Mouse (Mus musculus): ENCODE data around the gene Lmo2. TPM values are rescaled to one million over a fixed set of nuclear protein-coding genes. Genes with fewer than 3 reads are reported as not detected.

Lmo2 gene
- total RNA-seq (2014; rRNA removed) = 4.5 and 5.1 TPM in 2 replicates
- polyA plus RNA-seq (2012; rRNA removed) = 2.4 and 3.8 TPM in 2 replicates

- Histone ChIP-seq H3K9ac (ENCODE audit: low read depth, low read length) (no peak within 1 kb of the TSS), H3K27me3 (ENCODE audit: control insufficient read depth, insufficient read depth, low read length) (no peaks in the 10 kb centered on the region), H3K36me3 (ENCODE audit: control insufficient read depth, insufficient read depth, low read length) (no peaks in the 10 kb centered on the region), H3K27ac (replicated peaks; ENCODE audit: insufficient read depth, low read depth, low read length) (no peak within 1 kb of the TSS), H3K79me2 (ENCODE audit: control insufficient read depth, insufficient read depth, low read length) (no peaks in the 10 kb centered on the region), H3K4me1 (ENCODE audit: control insufficient read depth, insufficient read depth, low read length) (peaks cover 3% of the 10 kb centered on the region; the same call in 1 of the 2 replicates), H3K4me3 (ENCODE audit: insufficient read depth, low read depth, low read length) (no peak within 1 kb of the TSS)
- DNase-seq (ENCODE audit: extremely low read depth, low read depth, low spot score) = no peak
- TF ChIP-seq CTCF (IDR thresholded peaks at IDR 0.05; ENCODE audit: low read depth, low read length) (no peak), POLR2A (IDR thresholded peaks at IDR 0.05; ENCODE audit: extremely low read depth, insufficient read depth, low read length) (no peak)
- 56% methylated on average over 10 of the region's 10 CpGs for WGBS
Measured at GRCm38 (mm10) chr2:103957649-103958546, at the start of gene Lmo2. TSS of gene Lmo2 (plus strand) at chr2:103957986.

- Histone ChIP-seq H3K4me1 (ENCODE audit: control insufficient read depth, insufficient read depth, low read length) (no peaks in the 10 kb centered on the region), H3K27ac (replicated peaks; ENCODE audit: insufficient read depth, low read depth, low read length) (no peak overlapping the region), H3K9ac (ENCODE audit: low read depth, low read length) (no peak overlapping the region), H3K36me3 (ENCODE audit: control insufficient read depth, insufficient read depth, low read length) (no peaks in the 10 kb centered on the region), H3K79me2 (ENCODE audit: control insufficient read depth, insufficient read depth, low read length) (no peaks in the 10 kb centered on the region), H3K27me3 (ENCODE audit: control insufficient read depth, insufficient read depth, low read length) (no peaks in the 10 kb centered on the region), H3K4me3 (ENCODE audit: insufficient read depth, low read depth, low read length) (no peak overlapping the region)
- WGBS = 91% methylated on average over 5 of the region's 5 CpGs
- no peak for DNase-seq (ENCODE audit: extremely low read depth, low read depth, low spot score)
- TF ChIP-seq CTCF (IDR thresholded peaks at IDR 0.05; ENCODE audit: low read depth, low read length) = no peak
- TF ChIP-seq POLR2A (IDR thresholded peaks at IDR 0.05; ENCODE audit: extremely low read depth, insufficient read depth, low read length) = no peak
Measured at GRCm38 (mm10) chr2:103910601-103911000, 47.2 kb upstream of the Lmo2 start.

GRCm38 (mm10) chr2:103912481-103913251 is 45.1 kb upstream of the Lmo2 start:
- Histone ChIP-seq H3K27me3 (ENCODE audit: control insufficient read depth, insufficient read depth, low read length) (no peaks in the 10 kb centered on the region), H3K36me3 (ENCODE audit: control insufficient read depth, insufficient read depth, low read length) (no peaks in the 10 kb centered on the region), H3K27ac (replicated peaks; ENCODE audit: insufficient read depth, low read depth, low read length) (no peak overlapping the region), H3K79me2 (ENCODE audit: control insufficient read depth, insufficient read depth, low read length) (no peaks in the 10 kb centered on the region), H3K9ac (ENCODE audit: low read depth, low read length) (no peak overlapping the region), H3K4me3 (ENCODE audit: insufficient read depth, low read depth, low read length) (no peak overlapping the region), H3K4me1 (ENCODE audit: control insufficient read depth, insufficient read depth, low read length) (no peaks in the 10 kb centered on the region)
- 86% methylated on average over 16 of the region's 16 CpGs for WGBS
- TF ChIP-seq POLR2A (IDR thresholded peaks at IDR 0.05; ENCODE audit: extremely low read depth, insufficient read depth, low read length) (no peak), CTCF (IDR thresholded peaks at IDR 0.05; ENCODE audit: low read depth, low read length) (no peak)
- DNase-seq (ENCODE audit: extremely low read depth, low read depth, low spot score) = no peak

GRCm38 (mm10) chr2:103913252-103913650 is 44.5 kb upstream of the Lmo2 start:
- DNase-seq (ENCODE audit: extremely low read depth, low read depth, low spot score) = no peak
- Histone ChIP-seq H3K27me3 (ENCODE audit: control insufficient read depth, insufficient read depth, low read length) (no peaks in the 10 kb centered on the region), H3K4me1 (ENCODE audit: control insufficient read depth, insufficient read depth, low read length) (no peaks in the 10 kb centered on the region), H3K79me2 (ENCODE audit: control insufficient read depth, insufficient read depth, low read length) (no peaks in the 10 kb centered on the region), H3K9ac (ENCODE audit: low read depth, low read length) (no peak overlapping the region), H3K4me3 (ENCODE audit: insufficient read depth, low read depth, low read length) (no peak overlapping the region), H3K36me3 (ENCODE audit: control insufficient read depth, insufficient read depth, low read length) (no peaks in the 10 kb centered on the region), H3K27ac (replicated peaks; ENCODE audit: insufficient read depth, low read depth, low read length) (no peak overlapping the region)
- 51% methylated on average over 6 of the region's 6 CpGs for WGBS
- TF ChIP-seq POLR2A (IDR thresholded peaks at IDR 0.05; ENCODE audit: extremely low read depth, insufficient read depth, low read length) (no peak), CTCF (IDR thresholded peaks at IDR 0.05; ENCODE audit: low read depth, low read length) (no peak)

- 90% methylated on average over 5 of the region's 5 CpGs for WGBS
- no peak overlapping the region for H3K27ac ChIP-seq (replicated peaks; ENCODE audit: insufficient read depth, low read depth, low read length)
- no peaks in the 10 kb centered on the region for H3K27me3 ChIP-seq (ENCODE audit: control insufficient read depth, insufficient read depth, low read length)
- no peak overlapping the region for H3K4me3 ChIP-seq (ENCODE audit: insufficient read depth, low read depth, low read length)
- no peak overlapping the region for H3K9ac ChIP-seq (ENCODE audit: low read depth, low read length)
- H3K79me2 ChIP-seq (ENCODE audit: control insufficient read depth, insufficient read depth, low read length) = no peaks in the 10 kb centered on the region
- TF ChIP-seq CTCF (IDR thresholded peaks at IDR 0.05; ENCODE audit: low read depth, low read length) = no peak
- TF ChIP-seq POLR2A (IDR thresholded peaks at IDR 0.05; ENCODE audit: extremely low read depth, insufficient read depth, low read length) = no peak
- no peaks in the 10 kb centered on the region for H3K36me3 ChIP-seq (ENCODE audit: control insufficient read depth, insufficient read depth, low read length)
- H3K4me1 ChIP-seq (ENCODE audit: control insufficient read depth, insufficient read depth, low read length) = no peaks in the 10 kb centered on the region
- DNase-seq (ENCODE audit: extremely low read depth, low read depth, low spot score) = no peak
Measured at GRCm38 (mm10) chr2:103916069-103916468, 41.7 kb upstream of the Lmo2 start.
